Mouse (Mus musculus): Measurements from ENCODE around the gene Yjefn3. TPM values are rescaled to one million over a fixed set of nuclear protein-coding genes. Genes with fewer than 3 reads are reported as not detected.

Yjefn3 gene
- polyA plus RNA-seq, 1 experiment = not detected

DNA sequence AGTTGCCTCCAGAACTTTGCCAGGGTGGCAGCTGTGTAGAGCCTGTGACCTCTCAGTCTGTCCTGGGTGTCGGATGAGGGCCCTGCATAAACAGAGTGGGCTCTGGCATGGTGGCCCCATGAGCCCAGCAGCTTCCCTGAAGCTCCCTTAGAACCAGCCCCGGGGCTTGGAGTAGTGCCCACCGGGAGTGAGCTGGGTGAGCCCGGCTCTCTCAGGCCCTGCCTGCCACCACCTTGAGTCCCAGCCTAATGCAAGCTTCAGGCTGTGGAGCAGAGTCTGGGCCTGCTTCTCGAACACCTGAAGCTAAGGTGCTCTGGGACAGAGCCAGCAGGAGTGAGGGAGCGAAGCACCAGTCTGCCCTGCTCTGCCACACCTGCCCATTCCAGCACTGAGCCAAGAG lies 31.6 kb downstream of the Yjefn3 start:
- H3K4me3 ChIP-seq (ENCODE audit: insufficient read depth, low read length) = no peak overlapping the region
- no peak overlapping the region for H3K27ac ChIP-seq (ENCODE audit: insufficient read depth, low read depth, low read length)
- no peaks in the 10 kb centered on the region for H3K4me1 ChIP-seq (ENCODE audit: control insufficient read depth, insufficient read depth, low read length)
- no peak for TF ChIP-seq POLR2A (IDR thresholded peaks at IDR 0.05; ENCODE audit: borderline replicate concordance, low read depth, low read length)
- TF ChIP-seq CTCF (IDR thresholded peaks at IDR 0.05; ENCODE audit: low read depth, low read length) = no peak

GRCm38 (mm10) chr8:69870003-69870765 lies 32.3 kb downstream of the Yjefn3 start:
- Histone ChIP-seq H3K4me3 (ENCODE audit: insufficient read depth, low read length) (no peak overlapping the region), H3K27ac (ENCODE audit: insufficient read depth, low read depth, low read length) (no peak overlapping the region), H3K4me1 (ENCODE audit: control insufficient read depth, insufficient read depth, low read length) (no peaks in the 10 kb centered on the region)
- TF ChIP-seq CTCF (IDR thresholded peaks at IDR 0.05; ENCODE audit: low read depth, low read length) = no peak
- no peak for TF ChIP-seq POLR2A (IDR thresholded peaks at IDR 0.05; ENCODE audit: borderline replicate concordance, low read depth, low read length)

DNA sequence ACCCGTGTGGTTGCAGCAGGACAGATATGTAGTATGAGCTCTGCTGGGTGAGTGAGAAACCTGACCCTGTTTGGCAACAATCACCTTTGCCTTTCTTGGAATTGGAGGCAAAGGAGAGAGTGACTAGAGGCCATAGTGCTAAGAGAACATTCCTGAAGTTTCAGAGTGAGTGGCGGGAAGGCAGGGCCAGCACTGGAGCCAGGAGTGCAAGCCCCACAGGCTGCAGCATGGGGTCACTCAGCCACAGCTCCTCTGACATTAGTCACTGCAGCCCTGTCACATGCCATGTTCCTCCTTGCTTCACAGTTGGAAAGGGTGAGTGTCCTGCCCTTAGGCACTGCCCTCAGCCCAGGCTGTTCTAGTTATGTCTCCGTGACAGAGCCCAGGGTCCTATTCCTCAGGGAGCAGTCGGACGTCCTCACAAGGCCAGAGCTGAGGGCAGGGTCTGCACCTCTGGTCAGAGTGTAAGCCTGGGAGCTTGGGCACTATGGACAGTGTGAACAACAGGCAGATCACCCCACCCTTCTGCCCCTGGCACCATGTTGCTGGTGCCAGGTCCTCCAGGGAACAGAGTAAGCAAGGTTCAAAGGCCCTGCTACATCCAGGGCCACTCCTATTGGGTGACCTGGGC lies 34.7 kb downstream of the Yjefn3 start:
- Histone ChIP-seq H3K4me3 (ENCODE audit: insufficient read depth, low read length) (no peak overlapping the region), H3K27ac (ENCODE audit: insufficient read depth, low read depth, low read length) (no peak overlapping the region), H3K4me1 (ENCODE audit: control insufficient read depth, insufficient read depth, low read length) (no peaks in the 10 kb centered on the region)
- TF ChIP-seq CTCF (IDR thresholded peaks at IDR 0.05; ENCODE audit: low read depth, low read length) = no peak
- no peak for TF ChIP-seq POLR2A (IDR thresholded peaks at IDR 0.05; ENCODE audit: borderline replicate concordance, low read depth, low read length)

- H3K4me1 ChIP-seq (ENCODE audit: control insufficient read depth, insufficient read depth, low read length) = peaks cover 3% of the 10 kb centered on the region; the same call in 1 of the 2 replicates
- H3K27ac ChIP-seq (ENCODE audit: insufficient read depth, low read depth, low read length) = no peak overlapping the region
- no peak for TF ChIP-seq POLR2A (IDR thresholded peaks at IDR 0.05; ENCODE audit: borderline replicate concordance, low read depth, low read length)
- no peak for TF ChIP-seq CTCF (IDR thresholded peaks at IDR 0.05; ENCODE audit: low read depth, low read length)
- no peak overlapping the region for H3K4me3 ChIP-seq (ENCODE audit: insufficient read depth, low read length)
These were observed 38.3 kb downstream of the Yjefn3 start for GRCm38 (mm10) chr8:69864180-69864579.

GRCm38 (mm10) chr8:69863387-69864020 lies 39.0 kb downstream of the Yjefn3 start:
- no peak for TF ChIP-seq POLR2A (IDR thresholded peaks at IDR 0.05; ENCODE audit: borderline replicate concordance, low read depth, low read length)
- no peak for TF ChIP-seq CTCF (IDR thresholded peaks at IDR 0.05; ENCODE audit: low read depth, low read length)
- Histone ChIP-seq H3K27ac (ENCODE audit: insufficient read depth, low read depth, low read length) (no peak overlapping the region), H3K4me3 (ENCODE audit: insufficient read depth, low read length) (no peak overlapping the region), H3K4me1 (ENCODE audit: control insufficient read depth, insufficient read depth, low read length) (peaks cover 3% of the 10 kb centered on the region; the same call in 1 of the 2 replicates)

DNA sequence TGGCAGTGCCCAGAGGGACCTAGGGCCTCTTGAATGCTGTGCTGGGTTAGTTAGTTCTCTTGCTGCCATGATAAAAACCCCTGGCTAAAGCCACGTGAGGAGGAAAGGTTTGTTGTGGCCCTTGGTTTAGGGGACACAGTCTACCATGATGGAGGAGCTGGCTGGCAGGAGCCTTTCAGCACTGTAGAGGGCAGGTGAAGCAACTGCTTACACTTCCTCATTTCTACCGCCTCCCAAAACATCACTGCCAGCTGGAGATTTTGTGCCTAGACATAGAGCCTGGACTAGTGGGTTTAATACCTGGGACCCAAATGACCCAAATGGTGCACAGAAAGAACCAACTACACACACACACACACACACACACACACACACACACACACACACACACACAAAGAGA lies 41.3 kb downstream of the Yjefn3 start:
- no peak overlapping the region for H3K4me3 ChIP-seq (ENCODE audit: insufficient read depth, low read length)
- no peak overlapping the region for H3K27ac ChIP-seq (ENCODE audit: insufficient read depth, low read depth, low read length)
- TF ChIP-seq CTCF (IDR thresholded peaks at IDR 0.05; ENCODE audit: low read depth, low read length) = no peak
- no peak for TF ChIP-seq POLR2A (IDR thresholded peaks at IDR 0.05; ENCODE audit: borderline replicate concordance, low read depth, low read length)
- H3K4me1 ChIP-seq (ENCODE audit: control insufficient read depth, insufficient read depth, low read length) = peaks cover 3% of the 10 kb centered on the region; the same call in 1 of the 2 replicates

DNA sequence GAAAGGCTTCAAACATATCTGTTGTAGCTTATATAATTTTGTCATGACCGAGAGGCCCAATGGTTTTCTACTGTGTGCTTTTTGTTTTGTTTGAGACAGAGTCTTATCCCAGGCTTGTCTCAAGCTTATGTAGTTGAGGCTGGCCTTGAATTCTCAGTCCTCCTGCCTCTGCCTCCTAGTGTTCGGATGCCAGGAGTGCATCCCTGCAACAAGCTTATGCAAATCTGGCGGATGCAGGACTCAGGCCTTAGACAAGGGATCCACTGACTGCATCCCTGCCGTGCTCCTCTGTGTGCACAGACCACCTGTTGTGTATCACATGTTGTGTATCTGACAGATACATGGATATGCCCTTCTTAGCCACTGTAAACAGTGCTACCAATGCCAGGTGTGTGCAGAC lies 41.7 kb downstream of the Yjefn3 start:
- Histone ChIP-seq H3K27ac (ENCODE audit: insufficient read depth, low read depth, low read length) (no peak overlapping the region), H3K4me1 (ENCODE audit: control insufficient read depth, insufficient read depth, low read length) (peaks cover 3% of the 10 kb centered on the region; the same call in 1 of the 2 replicates), H3K4me3 (ENCODE audit: insufficient read depth, low read length) (no peak overlapping the region)
- TF ChIP-seq CTCF (IDR thresholded peaks at IDR 0.05; ENCODE audit: low read depth, low read length) (no peak), POLR2A (IDR thresholded peaks at IDR 0.05; ENCODE audit: borderline replicate concordance, low read depth, low read length) (no peak)

GRCm38 (mm10) chr8:69853869-69854268 lies 48.6 kb downstream of the Yjefn3 start:
- no peak overlapping the region for H3K27ac ChIP-seq (ENCODE audit: insufficient read depth, low read depth, low read length)
- TF ChIP-seq CTCF (IDR thresholded peaks at IDR 0.05; ENCODE audit: low read depth, low read length) (no peak), POLR2A (IDR thresholded peaks at IDR 0.05; ENCODE audit: borderline replicate concordance, low read depth, low read length) (no peak)
- H3K4me1 ChIP-seq (ENCODE audit: control insufficient read depth, insufficient read depth, low read length) = peaks cover 14% of the 10 kb centered on the region
- no peak overlapping the region for H3K4me3 ChIP-seq (ENCODE audit: insufficient read depth, low read length)

GRCm38 (mm10) chr8:69850926-69851506 lies 51.5 kb downstream of the Yjefn3 start:
- Histone ChIP-seq H3K4me1 (ENCODE audit: control insufficient read depth, insufficient read depth, low read length) (peaks cover 28% of the 10 kb centered on the region), H3K27ac (ENCODE audit: insufficient read depth, low read depth, low read length) (peak overlapping the region; percentile 26; the same call in 1 of the 2 replicates), H3K4me3 (ENCODE audit: insufficient read depth, low read length) (no peak overlapping the region)
- no peak for TF ChIP-seq CTCF (IDR thresholded peaks at IDR 0.05; ENCODE audit: low read depth, low read length)
- no peak for TF ChIP-seq POLR2A (IDR thresholded peaks at IDR 0.05; ENCODE audit: borderline replicate concordance, low read depth, low read length)
